In the genomic region with DNA sequence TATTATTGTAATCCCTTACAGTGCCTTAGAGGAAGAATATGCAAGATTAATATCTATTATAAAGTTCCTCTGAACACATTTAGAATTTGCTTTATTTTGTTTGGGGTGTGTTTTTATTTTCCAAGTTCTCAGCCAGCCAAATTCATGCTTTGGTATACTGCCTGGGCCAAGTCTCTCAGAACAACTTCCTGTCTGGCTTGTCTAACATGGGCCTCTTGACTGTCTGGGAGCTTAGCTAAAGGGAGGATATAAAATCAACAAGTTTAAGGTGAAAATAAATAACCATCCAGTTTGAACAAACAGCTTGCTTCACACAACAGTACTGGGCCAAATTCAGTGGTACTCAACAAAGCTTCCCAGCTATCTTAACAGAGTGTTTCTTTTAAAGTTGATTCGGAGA, we compare ENCODE assay signal across 20 mouse cellular contexts.
DNase-seq lines count a peak whose midpoint lies in the region; ATAC-seq lines count a peak whose summit lies in the region.
"Had no signal": no experiment of that assay in that cellular context is flagged by ENCODE, and none has a peak within 500 bp of the region (broad histone marks: within the 10 kb centered on the region; RNA-seq: fewer than 3 reads in every experiment).

No protein-coding gene starts in this region.

- H3K36me3 ChIP-seq in heart, embryonic 12.5 days = no peaks in the 10 kb centered on the region
- H3K36me3 ChIP-seq in heart, embryonic 11.5 days (ENCODE audit: control insufficient read depth, insufficient read depth, low read length) = no peaks in the 10 kb centered on the region
- H3K36me3 ChIP-seq: embryonic facial prominence, embryonic 13.5 days; forebrain, embryonic 12.5 days; hindbrain, embryonic 10.5 days; intestine, embryonic 15.5 days had no signal

- peak; percentile 34 to 43 for DNase-seq in heart, adult 18-20 months
- DNase-seq in heart, postnatal 10 days = peak; percentile 19 to 25
- DNase-seq in kidney, postnatal 14 days = peak; percentile 10
- DNase-seq in kidney, adult 8-10 months = no peak
- no peak for DNase-seq in ovary, adult 18-20 months (ENCODE audit: low spot score)
- DNase-seq: adrenal gland, postnatal 25 days; cerebellum, adult 18-20 months; cerebellum, adult 9-11 months; cerebellum, postnatal 36 days had no signal

- H3K27ac ChIP-seq in heart, embryonic 12.5 days (ENCODE audit: poor library complexity, severe bottlenecking) = no peak overlapping the region
- no peak overlapping the region for H3K27ac ChIP-seq in heart, embryonic 11.5 days (ENCODE audit: low read depth, low read length)
- H3K27ac ChIP-seq: embryonic facial prominence, embryonic 13.5 days; forebrain, embryonic 12.5 days; hindbrain, embryonic 10.5 days; hindbrain, embryonic 14.5 days; intestine, embryonic 15.5 days had no signal

- H3K4me3 ChIP-seq in heart, embryonic 12.5 days = no peak overlapping the region
- no peak overlapping the region for H3K4me3 ChIP-seq in heart, embryonic 11.5 days (ENCODE audit: low read depth, low read length)
- H3K4me3 ChIP-seq: embryonic facial prominence, embryonic 13.5 days; forebrain, embryonic 12.5 days; hindbrain, embryonic 10.5 days; intestine, embryonic 15.5 days had no signal

- intact Hi-C loops in heart, postnatal 10 days (cut with DNase I) = no loop called here

- peaks cover 5% of the 10 kb centered on the region; the same call in 1 of the 2 replicates for H3K4me1 ChIP-seq in heart, embryonic 12.5 days (replicated peaks)
- H3K4me1 ChIP-seq in heart, embryonic 11.5 days (ENCODE audit: control insufficient read depth, insufficient read depth, low read length) = no peaks in the 10 kb centered on the region; the same call in 1 of the 2 replicates
- H3K4me1 ChIP-seq: embryonic facial prominence, embryonic 13.5 days; forebrain, embryonic 12.5 days; intestine, embryonic 15.5 days had no signal

- no peak overlapping the region for H3K9ac ChIP-seq in heart, embryonic 12.5 days
- H3K9ac ChIP-seq in heart, embryonic 11.5 days (ENCODE audit: low read depth, low read length) = no peak overlapping the region
- H3K9ac ChIP-seq: embryonic facial prominence, embryonic 13.5 days; forebrain, embryonic 12.5 days; hindbrain, embryonic 14.5 days; intestine, embryonic 15.5 days had no signal

- H3K4me2 ChIP-seq in heart, embryonic 12.5 days = no peak overlapping the region
- H3K4me2 ChIP-seq in heart, embryonic 11.5 days = no peak overlapping the region
- H3K4me2 ChIP-seq: embryonic facial prominence, embryonic 13.5 days; forebrain, embryonic 12.5 days; hindbrain, embryonic 14.5 days; intestine, embryonic 15.5 days had no signal

- no peak for ATAC-seq in heart, embryonic 12.5 days (ENCODE audit: insufficient number of reproducible peaks, low FRiP score)
- no peak for ATAC-seq in heart, embryonic 11.5 days (replicated peaks; ENCODE audit: insufficient number of reproducible peaks, low FRiP score, low TSS enrichment)
- ATAC-seq: activated CD4-positive, CD25-positive, alpha-beta regulatory T cell, adult 4 months; forebrain, embryonic 16.5 days; intestine, embryonic 15.5 days; Patski had no signal

- 93% methylated on average over 1 of the region's 1 CpGs for WGBS in heart, embryonic 12.5 days
- 84% methylated on average over 1 of the region's 1 CpGs for WGBS in heart, embryonic 11.5 days (ENCODE audit: insufficient replicate concordance)

- H3K27me3 ChIP-seq in heart, embryonic 12.5 days (replicated peaks) = no peaks in the 10 kb centered on the region
- no peaks in the 10 kb centered on the region for H3K27me3 ChIP-seq in heart, embryonic 11.5 days (ENCODE audit: control insufficient read depth, insufficient read depth, low read length)
- H3K27me3 ChIP-seq: CH12.LX; embryonic facial prominence, embryonic 13.5 days; forebrain, embryonic 12.5 days; intestine, embryonic 15.5 days had no signal

- H3K9me3 ChIP-seq in heart, embryonic 12.5 days (replicated peaks) = no peaks in the 10 kb centered on the region
- H3K9me3 ChIP-seq in heart, embryonic 11.5 days (replicated peaks; ENCODE audit: control insufficient read depth, low read length) = no peaks in the 10 kb centered on the region
- H3K9me3 ChIP-seq: embryonic facial prominence, embryonic 13.5 days; forebrain, embryonic 12.5 days; hindbrain, embryonic 10.5 days; intestine, embryonic 15.5 days had no signal

Comparison
In these comparisons a context has a peak if more than half of its experiments do, and no peak if none do; other contexts are left out.
1. DNase-seq: peak in heart, adult 18-20 months (2 of 2), heart, postnatal 10 days (2 of 2) and kidney, postnatal 14 days (single experiment); none in kidney, adult 8-10 months (0 of 2) and ovary, adult 18-20 months (single experiment).